Mouse (Mus musculus): Measurements from ENCODE around the gene Actn1. TPM values are rescaled to one million over a fixed set of nuclear protein-coding genes. Genes with fewer than 3 reads are reported as not detected.

Actn1 gene
- polyA plus RNA-seq, 1 experiment from 2014 or later = 9.7 TPM

GRCm38 (mm10) chr12:80125316-80125715, 134.9 kb downstream of the Actn1 start:
- H3K4me3 ChIP-seq = no peak overlapping the region
- peaks cover 34% of the 10 kb centered on the region for H3K4me1 ChIP-seq (replicated peaks)
- H3K36me3 ChIP-seq = peaks cover 2% of the 10 kb centered on the region; the same call in 1 of the 2 replicates
- no peak overlapping the region for H3K27ac ChIP-seq (replicated peaks)
- no peak overlapping the region for H3K4me2 ChIP-seq
- no peak for ATAC-seq (ENCODE audit: low FRiP score, low read depth)
- no peaks in the 10 kb centered on the region for H3K27me3 ChIP-seq
- H3K9me3 ChIP-seq = no peaks in the 10 kb centered on the region
- WGBS = 93% methylated on average over 5 of the region's 5 CpGs
- H3K9ac ChIP-seq = no peak overlapping the region

- no peak for ATAC-seq (ENCODE audit: low FRiP score, low read depth)
These were observed 135.4 kb downstream of the Actn1 start for GRCm38 (mm10) chr12:80124756-80125155.

GRCm38 (mm10) chr12:80124211-80124610, 136.0 kb downstream of the Actn1 start:
- Histone ChIP-seq H3K27me3 (no peaks in the 10 kb centered on the region), H3K27ac (replicated peaks) (no peak overlapping the region), H3K9me3 (no peaks in the 10 kb centered on the region), H3K36me3 (peaks cover 3% of the 10 kb centered on the region; the same call in 1 of the 2 replicates), H3K9ac (no peak overlapping the region), H3K4me3 (no peak overlapping the region), H3K4me2 (no peak overlapping the region), H3K4me1 (replicated peaks) (peaks cover 23% of the 10 kb centered on the region)
- no peak for ATAC-seq (ENCODE audit: low FRiP score, low read depth)
- 84% methylated on average over 3 of the region's 3 CpGs for WGBS

More at GRCm38 (mm10) chr12:80124756-80125155, 135.4 kb downstream of the Actn1 start:
- H3K27me3 ChIP-seq = no peaks in the 10 kb centered on the region
- H3K9me3 ChIP-seq = no peaks in the 10 kb centered on the region
- H3K4me2 ChIP-seq = no peak overlapping the region
- H3K27ac ChIP-seq (replicated peaks) = no peak overlapping the region
- 71% methylated on average over 3 of the region's 3 CpGs for WGBS
- H3K9ac ChIP-seq = no peak overlapping the region
- no peak overlapping the region for H3K4me3 ChIP-seq
- peaks cover 28% of the 10 kb centered on the region for H3K4me1 ChIP-seq (replicated peaks)
- peaks cover 3% of the 10 kb centered on the region; the same call in 1 of the 2 replicates for H3K36me3 ChIP-seq

GRCm38 (mm10) chr12:80123227-80123803, 136.9 kb downstream of the Actn1 start:
- H3K4me1 ChIP-seq (replicated peaks) = peaks cover 21% of the 10 kb centered on the region
- peaks cover 3% of the 10 kb centered on the region; the same call in 1 of the 2 replicates for H3K36me3 ChIP-seq
- H3K27me3 ChIP-seq = no peaks in the 10 kb centered on the region
- H3K9me3 ChIP-seq = no peaks in the 10 kb centered on the region
- no peak overlapping the region for H3K9ac ChIP-seq
- H3K27ac ChIP-seq (replicated peaks) = peak overlapping the region; percentile 61; the same call in 1 of the 2 replicates
- H3K4me2 ChIP-seq = no peak overlapping the region
- WGBS = 45% methylated on average over 4 of the region's 4 CpGs
- peak; percentile 69; the same call in 1 of the 2 replicates for ATAC-seq (ENCODE audit: low FRiP score, low read depth)
- H3K4me3 ChIP-seq = no peak overlapping the region

GRCm38 (mm10) chr12:80121438-80121837, 138.7 kb downstream of the Actn1 start:
- H3K4me2 ChIP-seq = no peak overlapping the region
- 93% methylated on average over 1 of the region's 1 CpGs for WGBS
- no peaks in the 10 kb centered on the region for H3K27me3 ChIP-seq
- H3K4me3 ChIP-seq = no peak overlapping the region
- ATAC-seq (ENCODE audit: low FRiP score, low read depth) = no peak
- H3K9ac ChIP-seq = no peak overlapping the region
- H3K36me3 ChIP-seq = peaks cover 3% of the 10 kb centered on the region; the same call in 1 of the 2 replicates
- no peaks in the 10 kb centered on the region for H3K9me3 ChIP-seq
- H3K4me1 ChIP-seq (replicated peaks) = peaks cover 28% of the 10 kb centered on the region
- H3K27ac ChIP-seq (replicated peaks) = no peak overlapping the region

GRCm38 (mm10) chr12:80118588-80118987, 141.6 kb downstream of the Actn1 start:
- Histone ChIP-seq H3K36me3 (peaks cover 3% of the 10 kb centered on the region; the same call in 1 of the 2 replicates), H3K4me2 (no peak overlapping the region), H3K9ac (no peak overlapping the region), H3K27ac (replicated peaks) (no peak overlapping the region), H3K4me1 (replicated peaks) (peaks cover 33% of the 10 kb centered on the region), H3K9me3 (no peaks in the 10 kb centered on the region), H3K4me3 (no peak overlapping the region), H3K27me3 (no peaks in the 10 kb centered on the region)
- no peak for ATAC-seq (ENCODE audit: low FRiP score, low read depth)
- 89% methylated on average over 1 of the region's 1 CpGs for WGBS

Other genes starting within 250 kb of the Actn1 start
- 46.1 and 55.4 TPM in 2 replicates for gene Zfp36l1, start 147.4 kb downstream of the Actn1 start, polyA plus RNA-seq (2015; fragmentation: Nextera tagmentation; extraction: Ambion mirVana)
- 21.9 and 23.3 TPM in 2 replicates for gene Dcaf5, start 176.2 kb upstream of the Actn1 start, polyA plus RNA-seq (2015; fragmentation: Nextera tagmentation; extraction: Ambion mirVana)
- 51.5 and 53.7 TPM in 2 replicates for gene Exd2, start 202.7 kb upstream of the Actn1 start, polyA plus RNA-seq (2015; fragmentation: Nextera tagmentation; extraction: Ambion mirVana)

All from hindbrain, embryonic 15.5 days (tissue).